Mouse (Mus musculus) liver, embryonic 14.5 days (tissue): ENCODE measurements around the gene 2010300C02Rik.

Experiments used
- CTCF ChIP-seq: IDR thresholded peaks from 2 replicates; pipeline ENCODE4 v1.5.1; 2016; ENCODE audit warnings: antibody characterized with exemption, low read depth, control low read depth
- EP300 ChIP-seq: IDR thresholded peaks from 2 replicates; pipeline ENCODE4 v1.6.1; 2016; ENCODE audit warnings: antibody characterized with exemption, low read depth

DNA sequence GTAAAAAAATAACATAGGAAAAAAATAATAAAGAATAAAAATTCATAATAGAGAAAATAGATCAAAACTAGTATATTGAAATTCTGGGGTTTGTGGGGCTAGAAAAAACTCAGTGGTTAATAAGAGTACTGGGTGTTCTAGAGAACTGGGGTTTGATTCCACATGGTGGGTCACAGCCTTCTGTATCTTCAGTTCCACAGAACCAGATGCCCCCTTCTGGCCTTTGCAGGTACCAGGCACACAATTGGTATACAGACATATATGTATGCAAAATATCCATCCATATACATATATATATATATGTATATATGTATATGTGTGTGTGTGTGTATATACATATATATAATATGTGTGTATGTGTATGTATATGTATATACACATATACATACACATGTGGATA lies 39.5 kb upstream of the 2010300C02Rik start:
- TF ChIP-seq CTCF, result no peak
- no peak for TF ChIP-seq EP300
